ENCODE assay signal across 41 mouse cellular contexts in the genomic region with DNA sequence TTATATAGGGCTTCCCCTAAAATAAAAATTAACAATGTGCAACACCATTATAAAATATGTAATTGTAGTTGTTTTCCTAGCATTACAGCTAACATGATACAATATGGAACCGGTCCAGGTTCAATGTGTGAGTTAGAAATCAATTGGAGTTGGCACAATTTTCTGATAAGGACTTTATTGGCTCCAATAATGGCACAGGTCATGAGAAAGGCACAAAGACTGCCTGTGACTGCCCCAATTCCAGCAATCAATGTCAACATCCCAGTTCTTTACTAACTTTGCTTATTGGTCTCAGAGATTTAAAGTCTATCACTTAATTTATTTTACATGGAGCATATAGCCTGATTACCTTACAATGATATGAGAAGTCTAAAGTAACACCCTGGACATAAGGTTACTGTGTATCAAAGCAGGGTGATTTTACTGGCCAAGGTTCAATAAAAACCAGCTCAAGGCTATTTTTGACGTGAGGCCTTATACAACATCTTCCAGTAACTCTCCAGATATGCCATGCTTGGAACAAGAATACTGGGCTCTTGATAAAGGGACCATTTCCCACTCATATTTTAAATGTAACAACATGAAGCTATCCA. TPM values are rescaled to one million over a fixed set of nuclear protein-coding genes. Genes with fewer than 3 reads are reported as not detected.
"Had no signal": no experiment of that assay in that cellular context is flagged by ENCODE, and none has a peak within 500 bp of the region (broad histone marks: within the 10 kb centered on the region; RNA-seq: fewer than 3 reads in every experiment).

No protein-coding gene starts in this region.

- H3K27me3 ChIP-seq: heart, embryonic 12.5 days; hindbrain, embryonic 13.5 days; hindbrain, embryonic 15.5 days; limb, embryonic 13.5 days; limb, embryonic 15.5 days; liver, embryonic 12.5 days had no signal

- H3K36me3 ChIP-seq: heart, embryonic 12.5 days; hindbrain, embryonic 13.5 days; hindbrain, embryonic 15.5 days; limb, embryonic 13.5 days; limb, embryonic 15.5 days; liver, embryonic 12.5 days had no signal

- H3K27ac ChIP-seq: gastrocnemius, adult 2 months; hindbrain, embryonic 13.5 days; hindbrain, embryonic 15.5 days; hindbrain, postnatal 0 days; limb, embryonic 13.5 days; limb, embryonic 15.5 days; liver, embryonic 12.5 days; liver, embryonic 14.5 days had no signal

- H3K4me2 ChIP-seq: heart, embryonic 12.5 days; hindbrain, embryonic 13.5 days; hindbrain, embryonic 15.5 days; limb, embryonic 13.5 days; limb, embryonic 15.5 days; liver, embryonic 12.5 days had no signal

- DNase-seq: forebrain, postnatal 0 days; gastrocnemius, adult 2 months; gastrocnemius, postnatal 10 days; gastrocnemius, postnatal 25 days; heart, postnatal 10 days; heart, postnatal 36 days; kidney, adult 18-20 months; kidney, adult 8-10 months; kidney, postnatal 10 days; kidney, postnatal 25 days; kidney, postnatal 4 days; layer of hippocampus, adult 9-11 months; layer of hippocampus, postnatal 36 days; left cerebral cortex, postnatal 4 days had no signal

- ATAC-seq: forebrain, postnatal 0 days; hindbrain, postnatal 0 days; liver, embryonic 12.5 days had no signal

- H3K9me3 ChIP-seq: heart, embryonic 12.5 days; hindbrain, embryonic 13.5 days; hindbrain, embryonic 15.5 days; limb, embryonic 13.5 days; limb, embryonic 15.5 days; liver, embryonic 12.5 days had no signal

- H3K9ac ChIP-seq: forebrain, postnatal 0 days; heart, embryonic 12.5 days; hindbrain, embryonic 13.5 days; hindbrain, embryonic 15.5 days; limb, embryonic 13.5 days; limb, embryonic 15.5 days; liver, embryonic 12.5 days; liver, embryonic 14.5 days had no signal

- H3K4me3 ChIP-seq: gastrocnemius, adult 2 months; heart, embryonic 12.5 days; hindbrain, embryonic 13.5 days; hindbrain, embryonic 15.5 days; limb, embryonic 13.5 days; limb, embryonic 15.5 days; liver, embryonic 12.5 days had no signal

- H3K4me1 ChIP-seq: heart, embryonic 12.5 days; hindbrain, embryonic 13.5 days; hindbrain, embryonic 15.5 days; limb, embryonic 13.5 days; limb, embryonic 15.5 days; liver, embryonic 12.5 days had no signal

RNA-seq across cellular contexts. Expression of gene Reg3b, which starts 8.4 kb away (rescaled TPM):
- total RNA-seq: forebrain, postnatal 0 days; gastrocnemius, adult 2 months; gastrocnemius, postnatal 10 days; gastrocnemius, postnatal 25 days; gastrocnemius, postnatal 4 days; granulocyte monocyte progenitor cell, adult 5-6 weeks; heart, adult 18-20 months; heart, postnatal 10 days; heart, postnatal 36 days; hematopoietic stem cell, adult 5-6 weeks; layer of hippocampus, adult 18-20 months; layer of hippocampus, adult 8-10 months; layer of hippocampus, postnatal 14 days; left cerebral cortex, adult 18-20 months; left cerebral cortex, adult 8-10 months; left cerebral cortex, postnatal 10 days; left cerebral cortex, postnatal 25 days; left cerebral cortex, postnatal 4 days had no signal
- polyA plus RNA-seq: forebrain, postnatal 0 days; heart, embryonic 12.5 days; heart, embryonic 14.5 days; hindbrain, embryonic 11.5 days; hindbrain, embryonic 13.5 days; kidney, embryonic 14.5 days; kidney, embryonic 16.5 days; limb, embryonic 11.5 days; limb, embryonic 13.5 days; limb, embryonic 15.5 days; liver, embryonic 12.5 days; liver, embryonic 14.5 days had no signal

RNA-seq across cellular contexts. Expression of gene Reg3d, which starts 16.6 kb away (rescaled TPM):
- total RNA-seq: forebrain, postnatal 0 days; gastrocnemius, adult 2 months; gastrocnemius, postnatal 10 days; gastrocnemius, postnatal 25 days; gastrocnemius, postnatal 4 days; granulocyte monocyte progenitor cell, adult 5-6 weeks; heart, adult 18-20 months; heart, postnatal 10 days; heart, postnatal 36 days; hematopoietic stem cell, adult 5-6 weeks; hindbrain, postnatal 0 days; layer of hippocampus, adult 18-20 months; layer of hippocampus, adult 8-10 months; layer of hippocampus, postnatal 14 days; layer of hippocampus, postnatal 36 days; left cerebral cortex, adult 18-20 months; left cerebral cortex, adult 8-10 months; left cerebral cortex, postnatal 10 days; left cerebral cortex, postnatal 25 days; left cerebral cortex, postnatal 4 days had no signal
- polyA plus RNA-seq: forebrain, postnatal 0 days; heart, embryonic 12.5 days; heart, embryonic 14.5 days; heart, embryonic 16.5 days; hindbrain, embryonic 11.5 days; hindbrain, embryonic 13.5 days; hindbrain, embryonic 15.5 days; hindbrain, postnatal 0 days; intestine, embryonic 14.5 days; kidney, embryonic 14.5 days; kidney, embryonic 16.5 days; limb, embryonic 11.5 days; limb, embryonic 13.5 days; limb, embryonic 15.5 days; liver, embryonic 12.5 days; liver, embryonic 14.5 days; liver, embryonic 16.5 days had no signal

RNA-seq across cellular contexts. Expression of gene Reg3a, which starts 18.4 kb away (rescaled TPM):
- total RNA-seq: forebrain, postnatal 0 days; gastrocnemius, adult 2 months; gastrocnemius, postnatal 10 days; gastrocnemius, postnatal 25 days; gastrocnemius, postnatal 4 days; granulocyte monocyte progenitor cell, adult 5-6 weeks; heart, adult 18-20 months; heart, postnatal 10 days; heart, postnatal 36 days; hematopoietic stem cell, adult 5-6 weeks; layer of hippocampus, adult 18-20 months; layer of hippocampus, adult 8-10 months; layer of hippocampus, postnatal 14 days; layer of hippocampus, postnatal 36 days; left cerebral cortex, adult 18-20 months; left cerebral cortex, adult 8-10 months; left cerebral cortex, postnatal 10 days; left cerebral cortex, postnatal 25 days; left cerebral cortex, postnatal 4 days had no signal
- polyA plus RNA-seq: forebrain, postnatal 0 days; heart, embryonic 12.5 days; heart, embryonic 14.5 days; heart, embryonic 16.5 days; hindbrain, embryonic 11.5 days; hindbrain, embryonic 13.5 days; hindbrain, embryonic 15.5 days; hindbrain, postnatal 0 days; intestine, embryonic 14.5 days; kidney, embryonic 14.5 days; kidney, embryonic 16.5 days; limb, embryonic 11.5 days; limb, embryonic 13.5 days; limb, embryonic 15.5 days; liver, embryonic 12.5 days; liver, embryonic 14.5 days; liver, embryonic 16.5 days had no signal

RNA-seq across cellular contexts. Expression of gene Reg2, which starts 33.4 kb away (rescaled TPM):
- total RNA-seq: forebrain, postnatal 0 days; gastrocnemius, adult 2 months; gastrocnemius, postnatal 10 days; gastrocnemius, postnatal 25 days; gastrocnemius, postnatal 4 days; granulocyte monocyte progenitor cell, adult 5-6 weeks; heart, adult 18-20 months; heart, postnatal 10 days; heart, postnatal 36 days; hematopoietic stem cell, adult 5-6 weeks; hindbrain, postnatal 0 days; layer of hippocampus, adult 18-20 months; layer of hippocampus, adult 8-10 months; layer of hippocampus, postnatal 14 days; layer of hippocampus, postnatal 36 days; left cerebral cortex, adult 18-20 months; left cerebral cortex, adult 8-10 months; left cerebral cortex, postnatal 10 days; left cerebral cortex, postnatal 25 days; left cerebral cortex, postnatal 4 days had no signal
- polyA plus RNA-seq: forebrain, postnatal 0 days; heart, embryonic 12.5 days; heart, embryonic 14.5 days; heart, embryonic 16.5 days; hindbrain, embryonic 11.5 days; hindbrain, embryonic 13.5 days; hindbrain, embryonic 15.5 days; hindbrain, postnatal 0 days; intestine, embryonic 14.5 days; kidney, embryonic 14.5 days; kidney, embryonic 16.5 days; limb, embryonic 11.5 days; limb, embryonic 13.5 days; limb, embryonic 15.5 days; liver, embryonic 12.5 days; liver, embryonic 14.5 days; liver, embryonic 16.5 days had no signal
